Mouse (Mus musculus) neural tube, embryonic 14.5 days (tissue): ENCODE data around the gene Npas1. TPM values are rescaled to one million over a fixed set of nuclear protein-coding genes. Genes with fewer than 3 reads are reported as not detected.

ENCODE experiments used
- ATAC-seq: fragments of 200-750 bp; cut with Nextera tagmentation; 2 replicates; pipeline ENCODE4 v1.8.0; 2017; ENCODE audit warnings: low read depth, mild to moderate bottlenecking, moderate TSS enrichment, moderate library complexity
- H3K27ac ChIP-seq: fragments of 300-500 bp; sonication (generic); 2 replicates; pipeline ENCODE4 v1.5.1; 2014; ENCODE audit warnings: low read depth, mild to moderate bottlenecking, control low read depth, low read length, moderate library complexity, mixed read lengths
- H3K27me3 ChIP-seq: fragments of 300-500 bp; sonication (generic); 2 replicates; pipeline ENCODE4 v1.6.1; 2014; ENCODE audit warnings: low read length; ENCODE audit not compliant: control insufficient read depth, insufficient read depth
- H3K36me3 ChIP-seq: fragments of 300-500 bp; sonication (generic); 2 replicates; pipeline ENCODE4 v1.6.1; 2014; ENCODE audit warnings: low read length, mixed read lengths; ENCODE audit not compliant: control insufficient read depth, insufficient read depth
- H3K4me1 ChIP-seq: fragments of 300-500 bp; sonication (generic); 2 replicates; pipeline ENCODE4 v1.6.1; 2014; ENCODE audit warnings: low read length; ENCODE audit not compliant: control insufficient read depth, insufficient read depth
- H3K4me2 ChIP-seq: fragments of 300-500 bp; sonication (generic); 2 replicates; pipeline ENCODE4 v1.6.1; 2014; ENCODE audit warnings: mild to moderate bottlenecking, low read depth, low read length, control low read depth
- H3K4me3 ChIP-seq: fragments of 300-500 bp; sonication (generic); 2 replicates; pipeline ENCODE4 v1.5.1; 2014; ENCODE audit warnings: low read depth, low read length, control low read depth, mixed read lengths
- H3K9ac ChIP-seq: fragments of 300-500 bp; sonication (generic); replicated peaks from 2 replicates; pipeline ENCODE4 v1.6.1; 2014; ENCODE audit warnings: low read depth, mild to moderate bottlenecking, control low read depth, low read length, mixed read lengths
- H3K9me3 ChIP-seq: fragments of 300-500 bp; sonication (generic); 2 replicates; pipeline ENCODE4 v1.6.1; 2016; ENCODE audit warnings: low read length; ENCODE audit not compliant: control insufficient read depth
- WGBS: fragments of 180-500 bp; shearing (Covaris S2); extraction: QIAGEN DNeasy Blood & Tissue Kit; methylation state at CpG from one replicate; pipeline ENCODE4 v1.1.7; 2014; 5-methylcytosine and 5-hydroxymethylcytosine counted together
- polyA plus RNA-seq: library from polyadenylated mRNA; unstranded; fragments of >200 nt; fragmentation: Nextera tagmentation; extraction: Ambion mirVana; gene quantifications from 2 replicates; pipeline ENCODE4 v1.2.1, GENCODE M21; 2014

Gene Npas1
- polyA plus RNA-seq = 1.8 and 2.0 TPM in 2 replicates

DNA sequence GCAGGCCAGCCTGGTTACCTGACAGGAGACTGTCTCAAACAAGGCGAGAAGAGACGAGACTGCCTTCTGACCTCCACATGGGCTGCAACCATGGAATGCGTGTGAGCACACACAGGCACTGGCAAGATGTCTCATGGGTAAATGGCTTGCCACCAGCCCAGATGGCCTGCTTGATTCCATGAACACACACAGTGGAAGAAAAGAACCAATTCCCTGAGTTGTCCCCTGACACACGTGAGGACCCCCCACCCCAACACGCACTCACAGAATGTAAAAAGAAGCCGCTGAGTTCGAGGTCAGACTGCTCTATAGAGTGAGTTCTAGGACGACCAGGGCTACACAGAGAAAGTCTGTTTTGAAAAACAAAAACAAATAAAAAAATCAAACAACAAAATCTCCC lies at the start of gene Npas1:
Gene Npas1 (minus strand): TSS at position 101 of the 400 bp plus-strand sequence.
- no peak within 1 kb of the TSS for H3K9ac ChIP-seq
- 94% methylated on average over 8 of the region's 8 CpGs for WGBS
- no peak within 1 kb of the TSS for H3K27ac ChIP-seq
- ATAC-seq = no peak
- no peaks in the 10 kb centered on the region for H3K9me3 ChIP-seq
- H3K36me3 ChIP-seq = no peaks in the 10 kb centered on the region
- peaks cover 41% of the 10 kb centered on the region for H3K27me3 ChIP-seq
- H3K4me3 ChIP-seq = peak within 1 kb of the TSS; percentile 23; the same call in 1 of the 2 replicates
- H3K4me2 ChIP-seq = peak within 1 kb of the TSS; percentile 47
- H3K4me1 ChIP-seq = peaks cover 10% of the 10 kb centered on the region

DNA sequence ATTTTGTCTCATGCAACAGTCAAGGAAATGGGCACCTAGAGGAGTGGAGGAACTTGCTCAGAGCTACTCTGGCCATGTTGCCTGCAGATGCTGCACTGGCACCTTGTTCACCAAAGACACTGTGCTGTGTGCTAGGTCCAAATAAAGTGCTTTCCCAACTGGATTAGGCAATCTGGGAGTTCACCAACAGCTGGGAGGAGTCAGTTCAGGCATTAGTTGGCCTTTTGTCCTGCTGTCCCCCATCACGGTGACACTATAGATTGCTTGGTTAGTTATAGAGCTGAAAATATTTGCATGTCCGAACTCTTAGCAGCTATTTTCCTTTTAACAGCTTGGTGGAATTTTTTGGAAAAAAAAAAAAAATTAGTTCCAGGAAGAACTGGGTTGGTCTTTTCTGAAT lies 48.5 kb upstream of the Npas1 start:
- H3K4me3 ChIP-seq = no peak overlapping the region
- H3K9ac ChIP-seq = no peak overlapping the region
- H3K9me3 ChIP-seq = no peaks in the 10 kb centered on the region
- no peak overlapping the region for H3K27ac ChIP-seq
- no peak for ATAC-seq
- no peaks in the 10 kb centered on the region for H3K36me3 ChIP-seq
- 90% methylated on average over 2 of the region's 2 CpGs for WGBS
- H3K4me1 ChIP-seq = no peaks in the 10 kb centered on the region
- H3K27me3 ChIP-seq = no peaks in the 10 kb centered on the region
- H3K4me2 ChIP-seq = no peak overlapping the region

DNA sequence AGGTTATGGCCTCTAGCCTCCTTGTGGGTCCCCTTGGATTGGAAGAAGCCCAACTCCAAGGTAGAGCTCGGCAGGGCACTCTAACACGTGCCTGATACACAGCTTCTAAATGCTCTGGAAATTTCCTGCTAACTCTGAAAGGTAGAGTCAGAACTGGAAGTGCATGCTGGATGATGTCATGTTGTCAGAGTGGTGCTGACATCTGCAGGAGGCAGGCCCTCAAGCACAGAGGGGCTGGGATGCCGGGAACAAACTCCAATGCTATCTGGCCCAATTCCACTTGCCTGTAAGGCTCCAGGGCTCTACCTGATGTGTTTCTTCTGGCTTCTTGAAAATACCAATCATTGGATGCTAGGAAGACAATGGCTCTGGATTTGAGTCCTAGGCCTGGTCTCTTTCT lies 47.9 kb upstream of the Npas1 start:
- ATAC-seq = no peak
- 89% methylated on average over 3 of the region's 3 CpGs for WGBS
- Histone ChIP-seq H3K27ac (no peak overlapping the region), H3K27me3 (no peaks in the 10 kb centered on the region), H3K36me3 (no peaks in the 10 kb centered on the region), H3K4me2 (no peak overlapping the region), H3K4me3 (no peak overlapping the region), H3K9ac (no peak overlapping the region), H3K4me1 (no peaks in the 10 kb centered on the region), H3K9me3 (no peaks in the 10 kb centered on the region)

DNA sequence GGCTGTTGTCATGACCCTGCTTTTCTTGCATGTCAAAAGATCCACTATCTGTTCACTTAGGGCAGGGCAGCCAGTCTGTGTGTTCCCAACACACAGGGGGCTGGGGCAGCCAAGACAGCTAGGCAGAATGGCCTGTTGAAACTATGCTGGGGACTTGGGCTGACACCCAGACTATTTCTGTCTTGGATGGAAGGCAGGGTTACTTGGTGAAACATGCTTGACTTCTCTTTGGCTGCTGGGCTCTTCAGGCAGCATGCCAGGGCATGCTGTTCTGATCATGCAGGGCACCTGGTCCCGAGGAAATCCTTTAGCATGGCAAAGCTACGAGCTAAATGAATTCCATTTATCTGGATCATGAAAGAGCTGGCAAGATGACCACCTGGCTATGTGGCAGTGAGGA lies 46.8 kb upstream of the Npas1 start:
- no peaks in the 10 kb centered on the region for H3K9me3 ChIP-seq
- H3K36me3 ChIP-seq = no peaks in the 10 kb centered on the region
- H3K4me3 ChIP-seq = no peak overlapping the region
- ATAC-seq = no peak
- H3K27me3 ChIP-seq = no peaks in the 10 kb centered on the region
- no peak overlapping the region for H3K27ac ChIP-seq
- no peaks in the 10 kb centered on the region for H3K4me1 ChIP-seq
- H3K4me2 ChIP-seq = no peak overlapping the region
- H3K9ac ChIP-seq = no peak overlapping the region
- WGBS = 77% methylated on average over 2 of the region's 2 CpGs

DNA sequence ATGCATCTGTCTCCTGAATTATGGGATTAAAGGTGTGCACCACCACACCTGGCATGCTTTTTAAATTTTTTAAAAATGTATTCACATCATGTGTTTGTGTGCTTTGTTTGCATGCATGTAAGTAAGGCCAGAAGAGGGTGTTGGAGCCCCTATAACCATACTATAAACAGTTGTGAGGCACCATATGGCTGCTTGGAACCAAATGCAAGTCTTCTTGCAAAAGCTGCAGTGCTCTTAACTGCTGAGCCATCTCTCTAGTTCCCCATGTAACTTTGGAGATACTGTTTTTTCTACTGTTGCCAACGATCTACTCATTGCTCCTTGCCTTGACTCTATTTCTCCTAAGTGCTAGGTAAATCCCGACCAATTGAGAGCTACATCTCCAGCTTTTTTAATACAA lies 41.8 kb upstream of the Npas1 start:
- Histone ChIP-seq H3K9ac (no peak overlapping the region), H3K4me1 (no peaks in the 10 kb centered on the region), H3K4me3 (no peak overlapping the region), H3K4me2 (no peak overlapping the region), H3K27me3 (no peaks in the 10 kb centered on the region), H3K36me3 (no peaks in the 10 kb centered on the region), H3K9me3 (no peaks in the 10 kb centered on the region), H3K27ac (no peak overlapping the region)
- 96% methylated on average over 2 of the region's 2 CpGs for WGBS
- no peak for ATAC-seq

DNA sequence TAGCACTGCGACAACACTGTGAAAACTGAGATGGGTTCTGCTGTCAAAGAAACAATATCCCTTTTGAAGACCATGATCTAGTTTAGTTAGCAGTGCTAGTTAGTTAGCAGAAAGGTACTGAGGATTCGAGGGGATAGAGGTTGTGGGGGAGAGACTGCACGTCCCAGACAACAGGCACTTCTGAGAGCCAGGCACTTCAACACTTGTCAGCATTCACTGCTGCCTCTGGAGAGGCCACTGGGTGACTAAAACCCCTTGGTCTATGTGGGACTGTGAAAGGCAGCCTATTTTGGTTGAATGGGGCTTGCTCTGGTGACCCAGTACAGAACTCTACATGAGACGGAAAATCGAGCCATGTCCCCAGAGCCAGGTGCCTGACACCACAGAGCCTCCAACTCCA lies 39.7 kb upstream of the Npas1 start:
- ATAC-seq = no peak
- Histone ChIP-seq H3K4me3 (no peak overlapping the region), H3K27ac (no peak overlapping the region), H3K4me2 (no peak overlapping the region), H3K27me3 (no peaks in the 10 kb centered on the region), H3K9ac (no peak overlapping the region), H3K4me1 (no peaks in the 10 kb centered on the region), H3K9me3 (no peaks in the 10 kb centered on the region), H3K36me3 (0 out of 2 replicates have a peak, but pooled peaks cover 2% of the 10 kb centered on the region)
- WGBS = 94% methylated on average over 5 of the region's 5 CpGs

DNA sequence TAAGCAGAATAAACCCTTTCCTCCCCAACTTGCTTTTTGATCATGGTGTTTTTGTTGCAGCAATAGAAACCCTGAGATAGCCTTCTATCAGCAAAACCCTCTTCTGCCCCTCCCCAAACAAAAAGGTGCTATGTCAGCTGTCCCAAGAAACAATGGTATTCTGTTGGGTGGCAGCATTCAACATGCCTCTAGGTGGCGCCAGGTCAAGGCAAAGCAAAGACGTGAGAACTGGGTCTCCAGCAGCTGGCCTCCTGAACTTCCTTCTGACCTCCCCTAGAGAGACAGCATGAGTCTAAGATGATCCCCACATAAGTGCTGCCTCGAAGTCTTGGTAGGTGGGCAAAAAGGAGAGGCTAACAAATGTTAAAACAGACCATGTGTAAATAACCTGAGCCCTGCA lies 29.8 kb upstream of the Npas1 start:
- no peak overlapping the region for H3K9ac ChIP-seq
- ATAC-seq = no peak
- H3K27ac ChIP-seq = no peak overlapping the region
- H3K27me3 ChIP-seq = no peaks in the 10 kb centered on the region
- H3K4me2 ChIP-seq = no peak overlapping the region
- H3K9me3 ChIP-seq = no peaks in the 10 kb centered on the region
- H3K36me3 ChIP-seq = peaks cover 28% of the 10 kb centered on the region; the same call in 1 of the 2 replicates
- H3K4me1 ChIP-seq = no peaks in the 10 kb centered on the region
- H3K4me3 ChIP-seq = no peak overlapping the region
- WGBS = 27% methylated on average over 3 of the region's 3 CpGs

DNA sequence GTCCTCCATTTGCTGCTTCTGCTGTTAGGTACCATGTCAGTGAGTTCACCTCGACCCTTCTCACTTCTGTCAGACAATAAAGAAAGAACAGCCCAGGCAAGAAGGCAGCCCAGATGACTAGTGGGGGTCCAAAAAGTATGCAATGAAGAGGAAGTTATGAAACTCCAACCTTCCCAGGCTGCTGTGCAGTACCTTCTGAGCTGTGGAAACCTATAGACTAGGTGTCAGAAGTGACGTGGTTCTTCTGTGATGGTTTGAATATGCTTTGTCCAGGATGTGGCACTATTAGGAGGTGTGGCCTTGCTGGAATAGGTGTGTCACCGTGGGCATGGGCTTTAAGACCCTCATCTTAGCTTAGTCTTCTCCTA lies 27.7 kb upstream of the Npas1 start:
- ATAC-seq = no peak
- Histone ChIP-seq H3K36me3 (peaks cover 16% of the 10 kb centered on the region), H3K27me3 (no peaks in the 10 kb centered on the region), H3K9ac (no peak overlapping the region), H3K27ac (no peak overlapping the region), H3K9me3 (no peaks in the 10 kb centered on the region), H3K4me1 (no peaks in the 10 kb centered on the region), H3K4me3 (no peak overlapping the region), H3K4me2 (no peak overlapping the region)
- WGBS = 96% methylated on average over 3 of the region's 3 CpGs

DNA sequence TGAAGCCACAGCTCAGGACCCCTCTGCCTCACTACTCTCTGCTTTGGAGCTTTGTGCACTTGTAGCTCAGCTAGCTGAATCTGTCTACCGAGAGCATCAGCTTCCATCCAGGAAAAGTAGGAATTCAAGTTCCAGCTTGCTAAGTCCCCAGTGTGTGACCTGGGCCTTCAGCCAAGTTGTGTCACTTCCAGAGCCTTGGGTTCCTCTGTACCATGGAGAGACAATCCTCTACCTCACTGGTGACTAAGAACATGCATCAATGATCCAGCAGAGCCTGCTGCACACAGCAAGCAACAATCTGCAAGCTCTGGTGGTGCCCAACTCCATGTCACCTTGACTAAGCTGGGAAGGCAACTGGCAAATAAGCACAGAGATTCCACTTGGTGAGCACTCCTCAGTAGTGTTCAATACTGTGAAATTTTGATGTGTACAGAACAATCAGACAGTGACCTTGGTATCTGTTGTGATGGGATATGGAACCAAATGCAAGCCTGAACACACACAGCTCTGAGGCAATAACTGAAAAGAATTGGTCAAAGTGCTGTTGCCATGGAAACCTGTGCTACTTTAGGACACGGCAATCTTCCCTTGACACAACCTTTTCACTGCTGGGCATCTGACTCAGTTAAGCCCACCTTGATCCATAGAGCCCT lies 27.2 kb upstream of the Npas1 start:
- Histone ChIP-seq H3K4me3 (no peak overlapping the region), H3K36me3 (peaks cover 16% of the 10 kb centered on the region), H3K4me1 (no peaks in the 10 kb centered on the region), H3K9ac (no peak overlapping the region), H3K4me2 (no peak overlapping the region), H3K27ac (no peak overlapping the region), H3K9me3 (no peaks in the 10 kb centered on the region), H3K27me3 (no peaks in the 10 kb centered on the region)
- ATAC-seq = no peak
- WGBS = 65% methylated on average over 2 of the region's 2 CpGs
